Mouse (Mus musculus): Measurements from ENCODE around the gene Tmem205.

- TF ChIP-seq POLR2A (IDR thresholded peaks at IDR 0.05; ENCODE audit: insufficient read depth, low read length): no peak
- no peak for TF ChIP-seq EP300 (IDR thresholded peaks at IDR 0.05; ENCODE audit: insufficient read depth, low read depth, low read length)
These were observed 27.3 kb upstream of the Tmem205 start for GRCm38 (mm10) chr9:21954635-21955034.
